Mouse (Mus musculus): ENCODE results near the gene H3f3b.

- TF ChIP-seq CTCF (IDR thresholded peaks at IDR 0.05; ENCODE audit: control insufficient read depth, insufficient read depth, insufficient read length) (no peak), CEBPB (IDR thresholded peaks at IDR 0.05; ENCODE audit: low read depth) (no peak), USF1 (IDR thresholded peaks at IDR 0.05; ENCODE audit: low read depth) (no peak), MYOD1 (IDR thresholded peaks at IDR 0.05; ENCODE audit: control insufficient read depth, insufficient read length, low read depth) (no peak), MAX (IDR thresholded peaks at IDR 0.05) (no peak), FOSL1 (IDR thresholded peaks at IDR 0.05; ENCODE audit: insufficient read depth, low read length, poor library complexity, severe bottlenecking) (no peak), MYOG (IDR thresholded peaks at IDR 0.05; ENCODE audit: control insufficient read depth, extremely low read depth, insufficient read length) (no peak)
Measured at GRCm38 (mm10) chr11:115989686-115990085, 38.1 kb downstream of the H3f3b start.
